Mouse (Mus musculus) embryonic fibroblast, embryonic 13.5 days (primary cell): Measurements from ENCODE around the gene B3gnt9.
A peak's percentile ranks its signal among the peaks of the same experiment; 100 is the strongest.

ENCODE experiments used
- CTCF ChIP-seq: IDR thresholded peaks from 2 replicates; pipeline ENCODE4 v1.5.1; 2011; ENCODE audit warnings: mild to moderate bottlenecking, control low read depth, low read length, moderate library complexity, borderline replicate concordance; ENCODE audit not compliant: insufficient read depth
- POLR2A ChIP-seq: IDR thresholded peaks from 2 replicates; pipeline ENCODE4 v1.6.1; 2011; ENCODE audit warnings: low read depth, mild to moderate bottlenecking, control low read depth, low read length, moderate library complexity

DNA sequence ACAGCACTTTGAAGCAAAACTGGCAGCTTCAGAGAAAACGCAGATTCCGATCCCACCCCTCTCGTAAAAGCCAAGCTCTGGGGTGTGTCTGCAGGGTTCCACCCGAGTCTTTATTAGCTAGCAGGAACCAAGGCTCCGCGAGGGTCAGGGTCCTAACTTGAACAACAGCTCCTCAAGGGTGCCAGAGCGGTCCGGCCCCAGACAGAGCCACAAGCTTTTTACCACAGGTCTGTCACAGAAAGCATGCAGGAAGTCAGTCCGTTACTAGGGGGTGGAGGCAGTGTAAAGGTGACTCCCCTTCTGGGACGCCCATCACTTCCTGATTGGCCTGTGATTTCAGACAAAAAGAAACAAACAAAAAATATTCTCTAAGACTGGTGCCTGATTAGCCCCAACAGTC is 10.2 kb upstream of the B3gnt9 start:
- TF ChIP-seq CTCF (no peak), POLR2A (peak; percentile 40; the same call in 1 of the 2 replicates)
